Mouse (Mus musculus) bone marrow, adult 2 months (tissue): ENCODE measurements around the gene Slc6a4.

Experiments
- CTCF ChIP-seq: fragments of 200-500 bp; IDR thresholded peaks from 2 replicates; pipeline ENCODE4 v1.5.1; 2011; ENCODE audit warnings: low read length, control low read depth; ENCODE audit not compliant: control insufficient read depth, insufficient read depth
- POLR2A ChIP-seq: fragments of 200-500 bp; IDR thresholded peaks from 2 replicates; pipeline ENCODE4 v1.6.1; 2011; ENCODE audit warnings: low read depth, mild to moderate bottlenecking, control low read depth, low read length, borderline replicate concordance; ENCODE audit not compliant: control insufficient read depth

- TF ChIP-seq POLR2A (no peak), CTCF (no peak)
Measured at GRCm38 (mm10) chr11:77019539-77019938, 21.1 kb downstream of the Slc6a4 start.
